Mouse (Mus musculus): ENCODE data around the gene Iqcc.

GRCm38 (mm10) chr4:129622120-129622802, 3.4 kb upstream of the Iqcc start:
- TF ChIP-seq CTCF (IDR thresholded peaks at IDR 0.05; ENCODE audit: insufficient read depth, low read length): no peak
- TF ChIP-seq POLR2A (IDR thresholded peaks at IDR 0.05; ENCODE audit: borderline replicate concordance, extremely low read depth, low read depth, low read length): no peak

All from lung, adult 2 months (tissue).